Mouse (Mus musculus): ENCODE results near the gene Zfp710.

GRCm38 (mm10) chr7:80135173-80135532, 110.5 kb downstream of the Zfp710 start:
- TF ChIP-seq CTCF (IDR thresholded peaks at IDR 0.05; ENCODE audit: control insufficient read depth, insufficient read depth, insufficient replicate concordance, low read depth, low read length) = no peak
- TF ChIP-seq POLR2A (IDR thresholded peaks at IDR 0.05; ENCODE audit: control insufficient read depth, low read depth, low read length) = no peak
